Mouse (Mus musculus) neutrophil, adult 83 days (primary cell): ENCODE results near the gene Dnah5. TPM values are rescaled to one million over a fixed set of nuclear protein-coding genes. Genes with fewer than 3 reads are reported as not detected.

Source experiments
- total RNA-seq, 2 experiments: library from RNA; stranded (reverse); gene quantifications; one replicate each; pipeline ENCODE4 v1.2.4; 2023

Dnah5 gene
- total RNA-seq = not detected

GRCm38 (mm10) chr15:28203111-28204075, at the start of gene Dnah5:
Gene Dnah5, plus strand, starts transcription at chr15:28203752.

Other genes with a start within 250 kb of the Dnah5 start
- 10 to 100 TPM; 33.5 to 42.3 TPM for gene Trio, start 177.9 kb upstream of the Dnah5 start, total RNA-seq